Mouse (Mus musculus): ENCODE results near the gene Zfp428.
A peak's percentile ranks its signal among the peaks of the same experiment; 100 is the strongest.
"Not testable (repeated sequence)": the region's sequence is repeated elsewhere in the genome, so short reads cannot be mapped to it uniquely, and the experiment has no call there.

The Zfp428 gene

GRCm38 (mm10) chr7:24520054-24520453 is 13.2 kb downstream of the Zfp428 start:
- not testable (repeated sequence) for DNase-seq (ENCODE audit: low read depth, low spot score)

- DNase-seq (ENCODE audit: low read depth, low spot score): no peak
Measured at GRCm38 (mm10) chr7:24522805-24523204, 16.0 kb downstream of the Zfp428 start.

- no peak for DNase-seq (ENCODE audit: low read depth, low spot score)
Measured at GRCm38 (mm10) chr7:24523723-24524122, 16.9 kb downstream of the Zfp428 start.

- DNase-seq (ENCODE audit: low read depth, low spot score): no peak
Measured at GRCm38 (mm10) chr7:24524978-24525377, 18.2 kb downstream of the Zfp428 start.

- no peak for DNase-seq (ENCODE audit: low read depth, low spot score)
Measured at GRCm38 (mm10) chr7:24525686-24526420, 19.0 kb downstream of the Zfp428 start.

- no peak for DNase-seq (ENCODE audit: low read depth, low spot score)
Measured at GRCm38 (mm10) chr7:24528861-24529260, 22.1 kb downstream of the Zfp428 start.

GRCm38 (mm10) chr7:24529580-24529979 is 22.8 kb downstream of the Zfp428 start:
- DNase-seq (ENCODE audit: low read depth, low spot score): no peak

GRCm38 (mm10) chr7:24530062-24530931 is 23.5 kb downstream of the Zfp428 start, which contains the start of gene Irgq:
Gene Irgq (plus strand): TSS chr7:24530689.
- DNase-seq (ENCODE audit: low read depth, low spot score): peak; percentile 100

- DNase-seq (ENCODE audit: low read depth, low spot score): no peak
Measured at GRCm38 (mm10) chr7:24531211-24531971, 24.6 kb downstream of the Zfp428 start.

- no peak for DNase-seq (ENCODE audit: low read depth, low spot score)
Measured at GRCm38 (mm10) chr7:24533031-24533571, 26.3 kb downstream of the Zfp428 start.

- DNase-seq (ENCODE audit: low read depth, low spot score): no peak
Measured at GRCm38 (mm10) chr7:24533806-24534205, 27.0 kb downstream of the Zfp428 start.

GRCm38 (mm10) chr7:24534301-24534700 is 27.5 kb downstream of the Zfp428 start:
- DNase-seq (ENCODE audit: low read depth, low spot score): no peak

- DNase-seq (ENCODE audit: low read depth, low spot score): no peak
Measured at GRCm38 (mm10) chr7:24537081-24537480, 30.3 kb downstream of the Zfp428 start.

- DNase-seq (ENCODE audit: low read depth, low spot score): no peak
Measured at GRCm38 (mm10) chr7:24537591-24537990, 30.8 kb downstream of the Zfp428 start.

GRCm38 (mm10) chr7:24538154-24538553 is 31.3 kb downstream of the Zfp428 start:
- no peak for DNase-seq (ENCODE audit: low read depth, low spot score)

- DNase-seq (ENCODE audit: low read depth, low spot score): no peak
Measured at GRCm38 (mm10) chr7:24538701-24539100, 31.9 kb downstream of the Zfp428 start.

GRCm38 (mm10) chr7:24539686-24540085 is 32.9 kb downstream of the Zfp428 start:
- DNase-seq (ENCODE audit: low read depth, low spot score): no peak

GRCm38 (mm10) chr7:24544506-24544905 is 37.7 kb downstream of the Zfp428 start:
- DNase-seq (ENCODE audit: low read depth, low spot score): no peak

- DNase-seq (ENCODE audit: low read depth, low spot score): no peak
Measured at GRCm38 (mm10) chr7:24546068-24546614, 39.3 kb downstream of the Zfp428 start, which contains the start of the genes Pinlyp and Xrcc1. Gene Pinlyp (minus strand): TSS chr7:24546118. Gene Xrcc1 (plus strand): TSS chr7:24546289.

GRCm38 (mm10) chr7:24546634-24547389 is 40.0 kb downstream of the Zfp428 start:
- DNase-seq (ENCODE audit: low read depth, low spot score): peak; percentile 99

Measured in retina, postnatal 7 days (tissue).